Mouse (Mus musculus): ENCODE measurements around the gene Crmp1. TPM values are rescaled to one million over a fixed set of nuclear protein-coding genes. Genes with fewer than 3 reads are reported as not detected.

Gene Crmp1
- total and polyA plus RNA-seq, 3 experiments = 3.3 to 19.6 (median 10.5) TPM

- Histone ChIP-seq H3K4me2 (ENCODE audit: insufficient read depth, low read depth, poor library complexity, severe bottlenecking) (no peak overlapping the region), H3K79me2 (replicated peaks; ENCODE audit: control insufficient read depth, extremely low read depth, insufficient read depth, poor library complexity, severe bottlenecking) (no peaks in the 10 kb centered on the region), H3K4me1 (ENCODE audit: control insufficient read depth in 1 of 2, insufficient read depth in 2 of 2) (peaks cover 0 to 8% of the 10 kb centered on the region in 2 experiments; a peak in 3 of 4 replicates), H3K36me3 (replicated peaks in 1 of 2; ENCODE audit: control insufficient read depth in 1 of 2, insufficient read depth in 1 of 2, low read length in 1 of 2) (no peaks in the 10 kb centered on the region), H3K4me3 (replicated peaks in 1 of 3; ENCODE audit: low read depth in 2 of 3, low read length in 2 of 3, poor library complexity in 1 of 3) (no peak overlapping the region), H3K9me3 (replicated peaks; ENCODE audit: low read length) (no peaks in the 10 kb centered on the region), H3K27ac (ENCODE audit: insufficient read depth, low read depth) (no peak overlapping the region), H3K27me3 (replicated peaks) (peaks cover 7% of the 10 kb centered on the region), H3K9ac (ENCODE audit: insufficient read depth, low read depth) (no peak overlapping the region)
- TF ChIP-seq MXI1 (IDR thresholded peaks at IDR 0.05; ENCODE audit: low read depth, low read length) (no peak), GABPA (IDR thresholded peaks at IDR 0.05; ENCODE audit: insufficient replicate concordance, low read depth, low read length) (no peak), SMC3 (IDR thresholded peaks at IDR 0.05; ENCODE audit: low read depth, low read length) (no peak), MAZ (IDR thresholded peaks at IDR 0.05; ENCODE audit: low read depth, low read length) (no peak), MYC (IDR thresholded peaks at IDR 0.05; ENCODE audit: low read depth, low read length) (no peak), TCF12 (IDR thresholded peaks at IDR 0.05; ENCODE audit: low read depth, low read length) (no peak), ETS1 (conservative IDR thresholded peaks at IDR 0.05; ENCODE audit: low read depth, low read length) (no peak), SIN3A (IDR thresholded peaks at IDR 0.05; ENCODE audit: low read length) (no peak)
- no peak for DNase-seq (ENCODE audit: extremely low read depth)
- in situ Hi-C loops (cut with MboI; ENCODE audit: low pct_ligation_motif_present, low pct_unique_long_range_greater_than_20kb, low sequenced_read_pairs) = no loop called here
- dilution Hi-C loops (cut with MboI; ENCODE audit: extremely low pct_ligation_motif_present, extremely low pct_unique_long_range_greater_than_20kb, low sequenced_read_pairs) = no loop called here
Observed at GRCm38 (mm10) chr5:37330449-37331132, 88.9 kb downstream of the Crmp1 start.

- Histone ChIP-seq H3K36me3 (replicated peaks in 1 of 2; ENCODE audit: control insufficient read depth in 1 of 2, insufficient read depth in 1 of 2, low read length in 1 of 2) (no peaks in the 10 kb centered on the region), H3K9ac (ENCODE audit: insufficient read depth, low read depth) (no peak overlapping the region), H3K4me1 (ENCODE audit: control insufficient read depth in 1 of 2, insufficient read depth in 2 of 2) (peaks cover 0 to 8% of the 10 kb centered on the region in 2 experiments; a peak in 3 of 4 replicates), H3K27me3 (replicated peaks) (peaks cover 12% of the 10 kb centered on the region), H3K27ac (ENCODE audit: insufficient read depth, low read depth) (no peak overlapping the region), H3K79me2 (replicated peaks; ENCODE audit: control insufficient read depth, extremely low read depth, insufficient read depth, poor library complexity, severe bottlenecking) (no peaks in the 10 kb centered on the region), H3K4me3 (replicated peaks in 1 of 3; ENCODE audit: low read depth in 2 of 3, low read length in 2 of 3, poor library complexity in 1 of 3) (no peak overlapping the region), H3K4me2 (ENCODE audit: insufficient read depth, low read depth, poor library complexity, severe bottlenecking) (no peak overlapping the region), H3K9me3 (replicated peaks; ENCODE audit: low read length) (no peaks in the 10 kb centered on the region)
- TF ChIP-seq CTCF (conservative IDR thresholded peaks at IDR 0.05 in 1 of 2, IDR thresholded peaks at IDR 0.05 in 1 of 2; ENCODE audit: low read depth in 2 of 2, low read length in 2 of 2) (no peak), KAT2A (IDR thresholded peaks at IDR 0.05; ENCODE audit: insufficient replicate concordance, low read length) (no peak), POLR2AphosphoS2 (IDR thresholded peaks at IDR 0.05; ENCODE audit: low read depth, low read length) (no peak), USF2 (conservative IDR thresholded peaks at IDR 0.05; ENCODE audit: low read depth, low read length) (no peak), NELFE (IDR thresholded peaks at IDR 0.05; ENCODE audit: low read depth, low read length) (no peak)
- no peak for DNase-seq (ENCODE audit: extremely low read depth)
- dilution Hi-C loops (cut with MboI; ENCODE audit: extremely low pct_ligation_motif_present, extremely low pct_unique_long_range_greater_than_20kb, low sequenced_read_pairs) (no loop called here), in situ Hi-C loops (cut with MboI; ENCODE audit: low pct_ligation_motif_present, low pct_unique_long_range_greater_than_20kb, low sequenced_read_pairs) (no loop called here)
Observed at GRCm38 (mm10) chr5:37331133-37331505, 89.4 kb downstream of the Crmp1 start.

- DNase-seq (ENCODE audit: extremely low read depth) = no peak
- dilution Hi-C loops (cut with MboI; ENCODE audit: extremely low pct_ligation_motif_present, extremely low pct_unique_long_range_greater_than_20kb, low sequenced_read_pairs) (no loop called here), in situ Hi-C loops (cut with MboI; ENCODE audit: low pct_ligation_motif_present, low pct_unique_long_range_greater_than_20kb, low sequenced_read_pairs) (no loop called here)
- no peak overlapping the region for H3K4me3 ChIP-seq (replicated peaks in 1 of 3; ENCODE audit: low read depth in 2 of 3, low read length in 2 of 3, poor library complexity in 1 of 3)
- no peak overlapping the region for H3K27ac ChIP-seq (ENCODE audit: insufficient read depth, low read depth)
- H3K27me3 ChIP-seq (replicated peaks) = peaks cover 21% of the 10 kb centered on the region
- H3K9me3 ChIP-seq (replicated peaks; ENCODE audit: low read length) = no peaks in the 10 kb centered on the region
- H3K4me1 ChIP-seq (ENCODE audit: control insufficient read depth in 1 of 2, insufficient read depth in 2 of 2) = peaks cover 0 to 8% of the 10 kb centered on the region in 2 experiments; a peak in 3 of 4 replicates
- H3K4me2 ChIP-seq (ENCODE audit: insufficient read depth, low read depth, poor library complexity, severe bottlenecking) = no peak overlapping the region
- no peak overlapping the region for H3K9ac ChIP-seq (ENCODE audit: insufficient read depth, low read depth)
- H3K36me3 ChIP-seq (replicated peaks in 1 of 2; ENCODE audit: control insufficient read depth in 1 of 2, insufficient read depth in 1 of 2, low read length in 1 of 2) = no peaks in the 10 kb centered on the region
- no peaks in the 10 kb centered on the region for H3K79me2 ChIP-seq (replicated peaks; ENCODE audit: control insufficient read depth, extremely low read depth, insufficient read depth, poor library complexity, severe bottlenecking)
- TF ChIP-seq ZNF384 (IDR thresholded peaks at IDR 0.05; ENCODE audit: low read depth, low read length) = no peak
Observed at GRCm38 (mm10) chr5:37332066-37332465, 90.3 kb downstream of the Crmp1 start.

All from CH12.LX (cell line).